11 mouse cellular contexts compared by ENCODE assay signal in the genomic region with DNA sequence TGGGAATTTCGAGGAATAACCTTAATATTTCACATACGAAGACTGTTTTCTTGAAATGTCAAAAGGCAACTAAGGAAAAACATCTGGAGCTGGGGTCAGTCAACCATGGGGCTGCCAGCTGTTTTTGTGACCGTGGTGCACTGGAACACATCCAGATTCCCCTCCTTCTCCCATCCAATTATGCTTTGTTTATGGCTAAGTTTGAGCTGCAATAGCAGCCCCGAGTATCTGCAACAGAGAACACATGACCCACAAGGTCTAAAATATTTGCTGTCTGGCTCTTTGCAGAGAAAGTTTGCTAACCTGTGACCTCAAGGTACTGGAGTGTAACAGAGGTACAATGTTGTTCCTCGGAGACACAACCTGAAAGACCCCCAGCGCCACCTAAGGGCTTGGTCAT.
A peak's percentile ranks its signal among the peaks of the same experiment; 100 is the strongest.
DNase-seq lines count a peak whose midpoint lies in the region; ATAC-seq and TF ChIP-seq lines count a peak whose summit lies in the region.
"Had no signal": no experiment of that assay in that cellular context is flagged by ENCODE, and none has a peak within 500 bp of the region (broad histone marks: within the 10 kb centered on the region; RNA-seq: fewer than 3 reads in every experiment).

No protein-coding gene starts in this region.

- no peak for DNase-seq in forebrain, postnatal 0 days
- DNase-seq in liver, adult 2 months (ENCODE audit: extremely low read depth, low read depth, low spot score) = peak; percentile 29
- peak; percentile 2 to 37 for DNase-seq in kidney, postnatal 36 days
- DNase-seq in stomach, postnatal 0 days (ENCODE audit: low spot score) = no peak
- DNase-seq in urinary bladder, adult 2 months (ENCODE audit: low spot score) = no peak
- DNase-seq: cerebellum, postnatal 10 days had no signal

- peak; percentile 6; the same call in 1 of the 2 replicates for TF ChIP-seq CTCF in forebrain, postnatal 0 days (IDR thresholded peaks at IDR 0.05; ENCODE audit: low read depth)
- TF ChIP-seq CTCF in liver, adult 2 months (IDR thresholded peaks at IDR 0.05; ENCODE audit: low read depth, low read length) = no peak
- TF ChIP-seq CTCF in stomach, postnatal 0 days (IDR thresholded peaks at IDR 0.05; ENCODE audit: low read depth) = peak; percentile 35

- H3K4me1 ChIP-seq in forebrain, postnatal 0 days (ENCODE audit: insufficient read depth) = no peaks in the 10 kb centered on the region
- H3K4me1 ChIP-seq in forebrain, embryonic 15.5 days = no peaks in the 10 kb centered on the region
- no peaks in the 10 kb centered on the region for H3K4me1 ChIP-seq in liver, adult 2 months (ENCODE audit: control insufficient read depth, insufficient read depth, low read length)
- no peaks in the 10 kb centered on the region for H3K4me1 ChIP-seq in liver, embryonic 12.5 days
- no peaks in the 10 kb centered on the region for H3K4me1 ChIP-seq in stomach, postnatal 0 days (replicated peaks; ENCODE audit: control insufficient read depth, insufficient read depth)
- no peaks in the 10 kb centered on the region for H3K4me1 ChIP-seq in hindbrain, embryonic 13.5 days (replicated peaks)

- H3K4me3 ChIP-seq in forebrain, postnatal 0 days (ENCODE audit: low read depth, low read length) = no peak overlapping the region
- H3K4me3 ChIP-seq in forebrain, embryonic 15.5 days = no peak overlapping the region
- no peak overlapping the region for H3K4me3 ChIP-seq in liver, adult 2 months (ENCODE audit: insufficient read depth, low read depth, low read length)
- H3K4me3 ChIP-seq in liver, embryonic 12.5 days = no peak overlapping the region
- H3K4me3 ChIP-seq in stomach, postnatal 0 days (ENCODE audit: low read depth, low read length) = no peak overlapping the region
- no peak overlapping the region for H3K4me3 ChIP-seq in hindbrain, embryonic 13.5 days
- H3K4me3 ChIP-seq: embryonic facial prominence, embryonic 15.5 days had no signal

- TF ChIP-seq POLR2A in liver, adult 2 months (IDR thresholded peaks at IDR 0.05; ENCODE audit: extremely low read depth, insufficient read depth, low read length) = no peak

- 42% methylated on average over 6 of the region's 6 CpGs for WGBS in forebrain, postnatal 0 days
- 37% methylated on average over 6 of the region's 6 CpGs for WGBS in forebrain, embryonic 15.5 days
- WGBS in liver, adult 2 months = 70% methylated on average over 6 of the region's 6 CpGs
- 61% methylated on average over 6 of the region's 6 CpGs for WGBS in liver, embryonic 12.5 days (ENCODE audit: insufficient replicate concordance)
- WGBS in stomach, postnatal 0 days = 37% methylated on average over 6 of the region's 6 CpGs
- 70% methylated on average over 6 of the region's 6 CpGs for WGBS in hindbrain, embryonic 13.5 days

- no peaks in the 10 kb centered on the region for H3K9me3 ChIP-seq in forebrain, postnatal 0 days (ENCODE audit: low read length)
- H3K9me3 ChIP-seq in forebrain, embryonic 15.5 days = no peaks in the 10 kb centered on the region
- no peaks in the 10 kb centered on the region for H3K9me3 ChIP-seq in liver, embryonic 12.5 days (replicated peaks)
- no peaks in the 10 kb centered on the region for H3K9me3 ChIP-seq in stomach, postnatal 0 days (ENCODE audit: control insufficient read depth, low read length)
- H3K9me3 ChIP-seq in hindbrain, embryonic 13.5 days = no peaks in the 10 kb centered on the region
- H3K9me3 ChIP-seq: embryonic facial prominence, embryonic 15.5 days had no signal

- H3K4me2 ChIP-seq in forebrain, postnatal 0 days (ENCODE audit: low read depth) = no peak overlapping the region
- H3K4me2 ChIP-seq in forebrain, embryonic 15.5 days (replicated peaks) = no peak overlapping the region
- no peak overlapping the region for H3K4me2 ChIP-seq in liver, embryonic 12.5 days
- no peak overlapping the region for H3K4me2 ChIP-seq in stomach, postnatal 0 days (replicated peaks; ENCODE audit: low read depth)
- no peak overlapping the region for H3K4me2 ChIP-seq in hindbrain, embryonic 13.5 days
- H3K4me2 ChIP-seq: embryonic facial prominence, embryonic 15.5 days had no signal

- no peak for TF ChIP-seq EP300 in stomach, postnatal 0 days (optimal IDR thresholded peaks at IDR 0.05)

- no peak overlapping the region for H3K9ac ChIP-seq in forebrain, postnatal 0 days
- no peak overlapping the region for H3K9ac ChIP-seq in forebrain, embryonic 15.5 days (replicated peaks)
- no peak overlapping the region for H3K9ac ChIP-seq in liver, adult 2 months (ENCODE audit: low read depth, low read length)
- H3K9ac ChIP-seq in liver, embryonic 12.5 days = no peak overlapping the region
- no peak overlapping the region for H3K9ac ChIP-seq in stomach, postnatal 0 days (ENCODE audit: low read length)
- H3K9ac ChIP-seq in hindbrain, embryonic 13.5 days = no peak overlapping the region
- H3K9ac ChIP-seq: embryonic facial prominence, embryonic 15.5 days had no signal

- no peaks in the 10 kb centered on the region for H3K27me3 ChIP-seq in forebrain, postnatal 0 days (ENCODE audit: insufficient read depth, low read length)
- H3K27me3 ChIP-seq in forebrain, embryonic 15.5 days = no peaks in the 10 kb centered on the region
- H3K27me3 ChIP-seq in liver, adult 2 months (ENCODE audit: control insufficient read depth, insufficient read depth, low read length) = no peaks in the 10 kb centered on the region
- no peaks in the 10 kb centered on the region for H3K27me3 ChIP-seq in liver, embryonic 12.5 days (replicated peaks)
- H3K27me3 ChIP-seq in stomach, postnatal 0 days (ENCODE audit: control insufficient read depth, insufficient read depth, low read length) = no peaks in the 10 kb centered on the region
- no peaks in the 10 kb centered on the region for H3K27me3 ChIP-seq in hindbrain, embryonic 13.5 days
- H3K27me3 ChIP-seq: embryonic facial prominence, embryonic 15.5 days had no signal

- no peak overlapping the region for H3K27ac ChIP-seq in forebrain, postnatal 0 days (ENCODE audit: low read depth, low read length)
- no peak overlapping the region for H3K27ac ChIP-seq in forebrain, embryonic 15.5 days (replicated peaks)
- no peak overlapping the region for H3K27ac ChIP-seq in liver, adult 2 months (replicated peaks; ENCODE audit: insufficient read depth, low read depth, low read length)
- no peak overlapping the region for H3K27ac ChIP-seq in liver, embryonic 12.5 days
- no peak overlapping the region for H3K27ac ChIP-seq in stomach, postnatal 0 days (replicated peaks)
- no peak overlapping the region for H3K27ac ChIP-seq in hindbrain, embryonic 13.5 days
- H3K27ac ChIP-seq: embryonic facial prominence, embryonic 15.5 days had no signal

- no peak for ATAC-seq in forebrain, postnatal 0 days
- no peak for ATAC-seq in forebrain, embryonic 15.5 days (replicated peaks)
- no peak for ATAC-seq in liver, embryonic 12.5 days
- no peak for ATAC-seq in stomach, postnatal 0 days (ENCODE audit: low FRiP score, low TSS enrichment)
- ATAC-seq in hindbrain, embryonic 13.5 days (ENCODE audit: low FRiP score) = no peak
- ATAC-seq: forebrain, embryonic 14.5 days had no signal

- no peaks in the 10 kb centered on the region for H3K36me3 ChIP-seq in forebrain, postnatal 0 days (ENCODE audit: insufficient read depth)
- no peaks in the 10 kb centered on the region for H3K36me3 ChIP-seq in forebrain, embryonic 15.5 days
- H3K36me3 ChIP-seq in liver, adult 2 months (ENCODE audit: control insufficient read depth, insufficient read depth, low read length) = no peaks in the 10 kb centered on the region
- no peaks in the 10 kb centered on the region for H3K36me3 ChIP-seq in liver, embryonic 12.5 days
- H3K36me3 ChIP-seq in stomach, postnatal 0 days (ENCODE audit: control insufficient read depth, insufficient read depth, low read length) = no peaks in the 10 kb centered on the region
- H3K36me3 ChIP-seq in hindbrain, embryonic 13.5 days = no peaks in the 10 kb centered on the region
- H3K36me3 ChIP-seq: embryonic facial prominence, embryonic 15.5 days had no signal

- H3K79me2 ChIP-seq in liver, adult 2 months (ENCODE audit: control insufficient read depth, insufficient read depth, low read length) = no peaks in the 10 kb centered on the region

Comparison
In these comparisons a context has a peak if more than half of its experiments do, and no peak if none do; other contexts are left out.
1. DNase-seq: peak in liver, adult 2 months (single experiment) and kidney, postnatal 36 days (2 of 2); none in forebrain, postnatal 0 days (single experiment), stomach, postnatal 0 days (single experiment) and urinary bladder, adult 2 months (single experiment).